Mouse (Mus musculus): ENCODE results near the gene Clec12a. TPM values are rescaled to one million over a fixed set of nuclear protein-coding genes. Genes with fewer than 3 reads are reported as not detected.

Clec12a gene
- polyA plus RNA-seq, 1 experiment from 2014 or later, result 0.18 TPM

Other genes starting within 250 kb of the Clec12a start
- gene Clec2e, start 241.8 kb upstream of the Clec12a start, polyA plus RNA-seq (2015; fragmentation: Nextera tagmentation; extraction: Ambion mirVana), result not detected in 2 replicates
- gene Clec2d, start 162.1 kb upstream of the Clec12a start, polyA plus RNA-seq (2015; fragmentation: Nextera tagmentation; extraction: Ambion mirVana), result not detected in 2 replicates
- not detected in 2 replicates for gene Cd69, start 67.3 kb upstream of the Clec12a start, polyA plus RNA-seq (2015; fragmentation: Nextera tagmentation; extraction: Ambion mirVana)
- not detected in 2 replicates for gene 4922502D21Rik, start 10.9 kb upstream of the Clec12a start, polyA plus RNA-seq (2015; fragmentation: Nextera tagmentation; extraction: Ambion mirVana)
- 0.21 and 0.41 TPM in 2 replicates for gene Clec12b, start 43.2 kb downstream of the Clec12a start, polyA plus RNA-seq (2015; fragmentation: Nextera tagmentation; extraction: Ambion mirVana)
- gene Clec1b, start 54.6 kb downstream of the Clec12a start, polyA plus RNA-seq (2015; fragmentation: Nextera tagmentation; extraction: Ambion mirVana), result 3.2 and 4.8 TPM in 2 replicates
- gene Clec9a, start 66.2 kb downstream of the Clec12a start, polyA plus RNA-seq (2015; fragmentation: Nextera tagmentation; extraction: Ambion mirVana), result 0.13 and 0.16 TPM in 2 replicates
- 1.3 and 1.9 TPM in 2 replicates for gene Clec1a, start 109.3 kb downstream of the Clec12a start, polyA plus RNA-seq (2015; fragmentation: Nextera tagmentation; extraction: Ambion mirVana)
- not detected in 2 replicates for gene Olr1, start 164.5 kb downstream of the Clec12a start, polyA plus RNA-seq (2015; fragmentation: Nextera tagmentation; extraction: Ambion mirVana)
- gene Tmem52b, start 169.9 kb downstream of the Clec12a start, polyA plus RNA-seq (2015; fragmentation: Nextera tagmentation; extraction: Ambion mirVana), result not detected in 2 replicates
- 175 and 180 TPM in 2 replicates for gene Gabarapl1, start 190.5 kb downstream of the Clec12a start, polyA plus RNA-seq (2015; fragmentation: Nextera tagmentation; extraction: Ambion mirVana)
- 0.10 TPM in 1 of 2 replicates, not detected in the other for gene Klre1, start 235.2 kb downstream of the Clec12a start, polyA plus RNA-seq (2015; fragmentation: Nextera tagmentation; extraction: Ambion mirVana)
- gene Klrd1, start 249.1 kb downstream of the Clec12a start, polyA plus RNA-seq (2015; fragmentation: Nextera tagmentation; extraction: Ambion mirVana), result not detected in 2 replicates

Measured in hindbrain, embryonic 13.5 days (tissue).